Mouse (Mus musculus) urinary bladder, adult 2 months (tissue): ENCODE data around the gene Smtnl1. TPM values are rescaled to one million over a fixed set of nuclear protein-coding genes. Genes with fewer than 3 reads are reported as not detected.
"Not testable (repeated sequence)": the region's sequence is repeated elsewhere in the genome, so short reads cannot be mapped to it uniquely, and the experiment has no call there.

Experiments
- DNase-seq: peaks from one replicate; pipeline ENCODE4 v3.0.0; 2022; ENCODE audit warnings: low spot score
- polyA plus RNA-seq: library from polyadenylated mRNA; depleted of rRNA; stranded (reverse); fragments of >200 nt; gene quantifications from 2 replicates; pipeline ENCODE4 v1.2.3, GENCODE M21; 2012

The Smtnl1 gene
- polyA plus RNA-seq, 1 experiment, result not detected

DNA sequence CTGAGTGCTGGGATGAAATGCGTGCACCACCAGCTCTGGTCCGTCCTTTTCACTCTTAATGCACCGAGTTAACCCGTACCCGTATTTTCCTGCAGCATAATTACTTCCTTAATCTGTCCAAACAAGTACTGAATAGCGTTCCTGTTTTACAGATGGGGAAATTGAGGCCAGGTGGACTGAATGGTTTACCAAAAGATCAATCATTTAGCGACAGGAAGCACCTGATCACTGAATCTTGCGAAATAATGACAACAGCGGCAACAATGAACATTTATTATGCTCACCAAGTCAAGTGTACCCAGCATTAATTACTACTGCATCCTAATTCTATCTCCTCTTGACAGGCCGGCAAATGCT, 16.1 kb upstream of the Smtnl1 start, which contains the start of gene Slc43a1:
Slc43a1 (plus strand) TSS at position 258 of the 357 bp plus-strand sequence.
- no peak for DNase-seq

DNA sequence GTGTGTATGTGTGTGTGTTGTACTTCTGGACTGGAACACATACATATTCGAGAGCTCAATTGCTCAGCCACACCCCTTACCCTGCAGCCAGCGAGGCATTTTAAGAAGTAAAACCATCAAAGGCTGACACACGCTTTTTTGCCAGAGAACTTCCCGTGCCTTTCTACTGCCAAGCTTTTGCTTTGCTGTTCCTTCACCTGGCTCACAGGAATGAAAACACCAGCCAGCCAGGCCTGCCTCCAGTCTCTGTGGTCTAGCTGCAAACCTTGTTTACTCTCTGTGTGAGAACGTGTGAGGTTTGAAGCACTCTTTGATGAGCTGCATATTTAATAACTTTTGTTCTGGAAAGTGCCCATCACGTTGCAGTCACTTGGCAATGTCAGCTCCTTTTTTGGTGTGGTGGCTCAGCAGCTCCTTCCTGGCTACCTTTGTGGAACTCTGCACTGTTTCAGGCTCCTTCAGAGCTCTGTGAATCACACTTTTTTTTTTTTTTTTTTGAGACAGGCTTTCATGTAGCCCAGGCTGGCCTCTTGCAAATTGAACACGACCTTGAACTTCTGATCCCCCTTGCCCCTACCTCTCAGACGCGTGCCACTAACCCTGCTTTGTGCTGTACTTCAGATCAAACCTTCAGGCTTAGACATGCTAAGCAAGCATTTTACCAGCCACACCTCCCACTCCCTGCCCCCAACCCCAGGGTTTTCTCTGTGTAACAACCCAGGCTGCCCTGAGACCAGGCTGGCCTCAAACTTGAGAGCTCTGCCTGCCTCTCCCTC, 15.6 kb upstream of the Smtnl1 start:
- no peak for DNase-seq

GRCm38 (mm10) chr2:84837107-84837506, 14.7 kb upstream of the Smtnl1 start:
- no peak for DNase-seq

DNA sequence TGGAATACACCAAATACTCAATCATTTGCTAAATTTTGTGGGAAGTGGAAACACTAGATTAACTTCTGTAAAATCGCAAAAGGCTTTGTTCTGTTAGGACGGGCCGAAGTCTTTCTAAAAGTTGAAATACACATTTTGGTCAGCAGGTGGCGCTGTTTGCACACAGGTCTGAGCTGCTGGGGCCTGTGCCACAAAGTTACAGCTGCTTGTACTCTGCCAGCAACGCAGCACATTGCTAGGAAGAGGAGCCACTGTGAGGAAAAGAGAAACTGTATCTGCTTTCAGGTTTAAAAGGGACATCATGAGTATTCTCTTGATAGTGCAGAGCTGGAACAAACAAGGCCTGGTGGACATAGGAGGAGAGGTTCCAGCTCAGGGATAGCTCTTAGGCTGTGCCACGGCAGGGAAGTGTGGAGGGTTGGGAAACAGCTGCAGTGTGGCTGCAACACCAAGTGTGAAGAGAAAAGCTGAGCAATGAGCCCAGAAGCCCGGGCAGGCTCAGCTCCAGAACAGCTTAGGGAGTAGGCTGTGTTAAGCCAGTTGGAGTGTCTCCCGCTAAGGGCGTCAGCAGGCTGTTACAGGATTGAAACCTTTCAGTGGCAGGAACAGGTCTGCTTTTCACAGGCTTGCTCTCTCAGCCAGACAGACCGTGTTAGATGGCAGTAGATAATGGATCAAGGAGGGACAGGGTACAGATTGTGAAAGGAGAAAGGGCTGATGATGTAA, 9.4 kb upstream of the Smtnl1 start:
- DNase-seq, result peak; percentile 40

- DNase-seq, result no peak
Measured at GRCm38 (mm10) chr2:84827283-84827920, 5.0 kb upstream of the Smtnl1 start.

DNA sequence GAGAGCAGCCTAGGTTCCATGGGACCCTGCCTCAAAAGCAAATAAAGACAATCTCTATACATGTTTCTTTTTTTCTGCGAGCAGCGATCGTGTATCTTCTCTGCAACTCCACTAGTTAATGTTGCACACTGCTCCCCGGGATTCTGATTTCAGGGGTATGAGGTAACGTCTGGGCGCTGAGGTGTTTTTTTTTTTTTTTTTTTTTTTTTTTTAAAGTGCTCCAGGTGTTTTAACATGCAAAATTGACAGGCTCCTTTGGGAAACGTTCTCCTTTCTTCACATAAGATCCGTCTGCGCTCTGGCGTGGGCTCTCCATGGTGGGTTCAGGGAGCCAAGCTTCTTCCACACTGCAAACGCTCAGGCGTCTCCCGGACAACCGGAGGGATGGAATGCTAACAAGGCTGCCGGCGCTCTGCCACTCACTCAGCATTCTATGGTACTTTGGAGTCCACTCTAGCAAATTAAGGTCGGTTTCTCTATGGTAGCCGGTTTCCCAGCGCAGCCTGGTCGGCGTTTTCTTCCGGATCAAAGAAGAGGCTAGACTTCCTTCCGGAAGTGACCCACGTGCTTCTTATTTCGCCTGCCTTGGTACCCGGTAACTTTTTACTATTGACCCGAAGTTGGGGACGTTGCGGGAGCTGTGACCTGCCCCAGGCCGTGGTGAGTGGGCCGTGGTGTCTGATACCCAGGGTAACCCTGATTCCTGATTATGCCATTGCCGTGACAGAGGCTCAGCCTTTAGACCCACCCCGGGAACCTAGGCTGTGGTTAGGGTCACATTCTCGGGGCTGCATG, 4.2 kb upstream of the Smtnl1 start, which contains the start of gene Timm10:
Timm10 (plus strand) TSS at position 510 of the 795 bp plus-strand sequence.
- peak; percentile 52 for DNase-seq

DNA sequence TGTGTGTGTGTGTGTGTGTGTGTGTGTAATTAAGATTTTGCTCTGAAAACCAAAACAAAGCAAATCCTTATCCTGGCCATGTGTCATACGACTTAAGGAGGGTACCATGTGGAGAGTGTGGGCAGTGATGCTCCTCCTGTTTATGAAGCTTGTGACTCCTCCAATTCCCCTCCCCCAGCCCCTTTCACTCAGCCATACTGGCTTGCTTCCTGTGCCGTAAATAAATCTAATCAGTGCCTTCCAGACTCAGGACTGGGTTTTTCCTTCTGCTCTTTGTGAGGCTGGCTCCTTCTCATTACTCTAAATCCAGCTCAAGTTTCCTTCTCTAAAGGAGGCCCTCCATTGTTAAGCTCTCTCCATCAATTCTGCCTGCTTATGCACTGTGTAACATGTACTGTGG, 785 bp upstream of the Smtnl1 start:
- DNase-seq, result no peak

DNA sequence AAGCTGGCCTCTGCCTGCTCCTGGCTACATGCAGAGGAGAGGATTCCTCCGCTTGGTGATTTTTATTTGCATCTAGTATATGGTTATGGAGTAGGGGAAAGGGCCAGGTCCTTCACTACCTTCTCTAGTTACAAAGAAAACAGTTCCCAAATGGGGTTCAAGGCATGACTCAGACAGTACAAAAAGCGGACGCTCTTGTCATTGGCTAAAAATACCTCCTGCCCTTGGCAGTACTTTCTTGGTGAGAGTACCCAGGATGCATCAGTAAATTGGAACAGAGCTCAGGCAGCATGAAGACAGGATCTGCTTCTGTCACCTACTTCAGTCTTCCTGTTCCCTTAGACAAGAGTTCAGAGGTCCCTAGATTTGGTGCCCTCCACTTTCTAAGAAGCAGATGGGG, 2.6 kb downstream of the Smtnl1 start:
- no peak for DNase-seq

- DNase-seq, result no peak
Measured at GRCm38 (mm10) chr2:84812676-84813075, 9.8 kb downstream of the Smtnl1 start.

DNA sequence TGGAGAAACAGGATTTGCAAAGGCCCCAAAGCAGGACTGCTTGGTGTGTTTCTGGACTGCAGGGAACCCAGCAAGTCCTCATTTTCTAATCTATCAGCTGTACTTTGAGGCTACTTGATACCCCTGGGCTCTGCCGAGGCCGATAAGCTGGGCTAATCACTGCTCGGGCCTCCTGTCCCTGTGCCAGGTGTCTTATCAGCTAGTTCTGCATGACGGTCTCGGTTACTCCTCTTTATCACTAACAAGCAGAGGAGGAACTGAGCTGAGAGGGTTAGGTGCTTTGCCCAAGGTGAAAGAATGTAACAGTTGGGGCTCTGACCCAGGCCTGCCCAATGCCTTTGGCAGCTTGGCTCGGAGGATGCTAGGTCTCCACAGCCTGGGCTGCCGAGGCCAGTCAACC, 10.6 kb downstream of the Smtnl1 start:
- DNase-seq, result no peak

GRCm38 (mm10) chr2:84810886-84811577, 11.4 kb downstream of the Smtnl1 start:
- DNase-seq, result peak; percentile 43

GRCm38 (mm10) chr2:84810526-84810885, 11.9 kb downstream of the Smtnl1 start:
- no peak for DNase-seq

- DNase-seq, result no peak
Measured at GRCm38 (mm10) chr2:84809330-84809729, 13.1 kb downstream of the Smtnl1 start.

DNA sequence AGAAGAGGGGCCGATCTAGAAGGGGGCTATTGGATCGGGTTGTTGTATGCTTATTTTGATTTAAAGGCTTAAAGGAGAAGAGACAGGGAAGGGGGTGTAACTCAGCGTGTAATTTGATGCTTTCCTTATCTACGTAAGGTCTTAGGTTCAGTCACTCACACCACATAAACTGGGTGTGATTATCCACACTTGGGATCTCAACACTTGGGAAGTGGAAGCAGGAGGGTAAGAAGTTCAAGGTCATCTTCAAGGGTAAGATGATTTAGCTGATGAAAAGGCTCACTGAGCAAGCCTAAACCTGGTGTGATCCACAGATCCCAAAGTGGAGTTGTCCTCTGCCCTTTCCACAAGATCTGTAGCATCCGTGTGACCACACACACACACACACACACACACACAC, 15.9 kb downstream of the Smtnl1 start:
- DNase-seq, result no peak

- DNase-seq, result no peak
Measured at GRCm38 (mm10) chr2:84803963-84804362, 18.5 kb downstream of the Smtnl1 start.

- not testable (repeated sequence) for DNase-seq
Measured at GRCm38 (mm10) chr2:84801223-84801622, 21.2 kb downstream of the Smtnl1 start.

DNA sequence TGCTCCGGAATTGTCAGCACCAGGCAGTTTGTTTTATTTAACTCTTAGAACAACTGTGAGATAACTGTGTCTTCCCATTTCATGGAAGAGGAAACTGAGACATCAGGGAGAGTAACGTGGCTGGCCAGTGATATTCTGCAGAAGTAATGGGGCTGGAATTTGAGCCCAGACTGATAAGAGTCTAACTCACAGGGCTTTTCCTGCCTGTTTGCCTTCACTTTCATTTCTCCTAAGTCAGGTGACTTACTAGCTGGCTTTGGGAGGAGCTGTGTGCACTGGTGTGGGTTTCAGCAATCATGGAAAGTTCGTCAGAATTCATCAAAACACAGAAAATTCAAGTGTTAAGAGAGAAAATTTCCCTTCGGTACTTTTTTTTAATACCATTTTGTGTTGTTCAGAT, 22.1 kb downstream of the Smtnl1 start:
- DNase-seq, result no peak

DNA sequence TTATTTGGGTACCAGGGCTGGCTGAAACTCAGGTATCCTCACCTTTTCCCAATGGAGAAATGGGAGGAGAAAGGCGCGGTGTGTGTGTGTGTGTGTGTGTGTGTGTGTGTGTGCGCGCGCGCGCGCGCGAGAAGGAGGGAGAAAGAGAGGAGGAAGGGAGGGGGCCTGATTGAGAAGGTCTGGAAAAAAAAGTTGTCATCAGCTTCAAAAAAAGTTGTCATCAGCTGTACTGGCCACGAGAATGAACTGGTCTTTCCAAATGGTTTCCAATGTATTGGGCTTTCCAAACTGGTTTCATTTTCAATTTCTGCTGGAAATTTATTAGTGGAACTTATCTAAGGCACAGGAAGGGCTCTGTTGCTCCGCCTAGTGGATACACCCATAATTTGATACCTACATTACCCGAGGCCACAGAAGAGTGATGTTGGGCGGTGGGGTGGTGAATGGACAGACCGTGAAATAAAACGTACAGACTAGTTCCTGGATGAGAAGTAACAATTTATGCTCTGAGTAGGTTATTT, 23.4 kb downstream of the Smtnl1 start:
- no peak for DNase-seq

- peak; percentile 39 for DNase-seq
Measured at GRCm38 (mm10) chr2:84798493-84798921, 23.9 kb downstream of the Smtnl1 start, which contains the start of gene Ube2l6. TSS of gene Ube2l6 (plus strand) at chr2:84798828.

DNA sequence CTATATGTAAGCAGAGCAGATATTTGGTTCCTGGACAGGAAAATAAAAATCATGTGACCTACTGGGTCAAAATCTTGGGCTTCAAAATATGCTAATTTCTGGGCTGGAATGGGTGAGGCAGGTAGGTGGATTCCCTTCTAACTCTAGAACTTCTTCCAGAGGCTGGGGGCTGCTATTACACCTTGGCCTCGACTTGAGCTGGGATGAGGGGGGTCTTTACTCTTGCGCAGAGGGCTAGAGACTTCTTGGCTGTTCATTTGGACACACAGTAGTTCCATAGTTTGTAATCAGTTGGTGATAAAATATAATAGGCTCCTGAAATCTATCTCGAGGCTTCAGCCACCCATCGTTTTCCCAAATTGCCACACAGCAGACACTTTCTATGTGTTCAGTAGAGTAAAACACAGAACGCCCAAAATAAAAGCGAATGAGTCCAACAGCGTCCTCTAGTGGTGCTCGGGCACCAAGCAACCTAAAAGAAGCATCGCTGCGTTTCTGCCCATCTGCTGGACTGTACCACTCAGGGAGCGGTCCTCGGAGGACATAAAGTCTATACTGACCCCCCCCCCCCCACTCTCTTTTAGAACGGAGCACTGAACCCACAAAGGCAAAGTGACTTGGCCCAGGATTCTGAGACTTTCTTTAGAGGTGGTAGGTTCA, 24.5 kb downstream of the Smtnl1 start:
- DNase-seq, result peak; percentile 33
